Mouse (Mus musculus) T-helper 2 cell (primary cell): ENCODE results near the gene Casp1.

Experiments used
- in situ Hi-C: fragments of 300-600 bp; cut with MboI, MseI; formaldehyde crosslinking; loops from one replicate; pipeline ENCODE4 v1.15.1; 2025; ENCODE audit warnings: high pct_unique_total_duplicates

Gene Casp1

GRCm38 (mm10) chr9:5298329-5299131 lies at the start of gene Casp1:
Casp1 (plus strand) TSS chr9:5298517.
- in situ Hi-C loops = no loop called here

GRCm38 (mm10) chr9:5263951-5264475 lies 34.3 kb upstream of the Casp1 start:
- in situ Hi-C loops = no loop called here

- in situ Hi-C loops = no loop called here
Measured at GRCm38 (mm10) chr9:5270274-5270673, 28.0 kb upstream of the Casp1 start.

GRCm38 (mm10) chr9:5270884-5271283 lies 27.4 kb upstream of the Casp1 start:
- in situ Hi-C loops = no loop called here

GRCm38 (mm10) chr9:5271334-5271845 lies 26.9 kb upstream of the Casp1 start:
- in situ Hi-C loops = no loop called here

GRCm38 (mm10) chr9:5286071-5286470 lies 12.2 kb upstream of the Casp1 start:
- in situ Hi-C loops = no loop called here

- in situ Hi-C loops = no loop called here
Measured at GRCm38 (mm10) chr9:5286597-5286996, 11.7 kb upstream of the Casp1 start.

GRCm38 (mm10) chr9:5296354-5297237 lies 1.7 kb upstream of the Casp1 start:
- in situ Hi-C loops = no loop called here

GRCm38 (mm10) chr9:5299132-5299381 lies 740 bp downstream of the Casp1 start:
- in situ Hi-C loops = no loop called here

- in situ Hi-C loops = no loop called here
Measured at GRCm38 (mm10) chr9:5308561-5308960, 10.2 kb downstream of the Casp1 start, which contains the start of gene Casp4. Casp4 (plus strand) TSS chr9:5308828.

GRCm38 (mm10) chr9:5310112-5310511 lies 11.8 kb downstream of the Casp1 start:
- in situ Hi-C loops = no loop called here

GRCm38 (mm10) chr9:5311435-5311834 lies 13.1 kb downstream of the Casp1 start:
- in situ Hi-C loops = no loop called here

GRCm38 (mm10) chr9:5328204-5328603 lies 29.9 kb downstream of the Casp1 start:
- in situ Hi-C loops = no loop called here

- in situ Hi-C loops = no loop called here
Measured at GRCm38 (mm10) chr9:5332441-5332840, 34.1 kb downstream of the Casp1 start.

- in situ Hi-C loops = no loop called here
Measured at GRCm38 (mm10) chr9:5333422-5333821, 35.1 kb downstream of the Casp1 start.

GRCm38 (mm10) chr9:5343092-5343491 lies 44.8 kb downstream of the Casp1 start:
- in situ Hi-C loops = no loop called here

- in situ Hi-C loops = no loop called here
Measured at GRCm38 (mm10) chr9:5344090-5344489, 45.8 kb downstream of the Casp1 start.

- in situ Hi-C loops = loop anchor here (5.0 kb wide), 1 partner anchor 107 kb away; no protein-coding TSS in a partner anchor
Measured at GRCm38 (mm10) chr9:5345291-5345898, 47.1 kb downstream of the Casp1 start, which contains the start of gene Casp12. Casp12 (plus strand) TSS chr9:5345430.

GRCm38 (mm10) chr9:5347381-5347780 lies 49.1 kb downstream of the Casp1 start:
- in situ Hi-C loops = loop anchor here (5.0 kb wide), 1 partner anchor 105 kb away; no protein-coding TSS in a partner anchor

GRCm38 (mm10) chr9:5353673-5354072 lies 55.4 kb downstream of the Casp1 start:
- in situ Hi-C loops = no loop called here

- in situ Hi-C loops = no loop called here
Measured at GRCm38 (mm10) chr9:5356801-5357200, 58.5 kb downstream of the Casp1 start.
